Mouse (Mus musculus) bone marrow macrophage, adult 2 months (primary cell): ENCODE measurements at regions not wholly inside any gene's neighbourhood (a gene's known extent, or its start where the extent isn't known, plus 50 kb on each side); places are given as distances from the start of the nearest gene placed in this dataset.

ENCODE experiments used
- CTCF ChIP-seq: IDR thresholded peaks from 2 replicates; pipeline ENCODE4 v1.5.1; 2012; ENCODE audit warnings: low read depth, mild to moderate bottlenecking, low read length, moderate library complexity
- POLR2A ChIP-seq: IDR thresholded peaks from 2 replicates; pipeline ENCODE4 v1.6.1; 2012; ENCODE audit warnings: mild to moderate bottlenecking, low read depth, low read length, borderline replicate concordance

DNA sequence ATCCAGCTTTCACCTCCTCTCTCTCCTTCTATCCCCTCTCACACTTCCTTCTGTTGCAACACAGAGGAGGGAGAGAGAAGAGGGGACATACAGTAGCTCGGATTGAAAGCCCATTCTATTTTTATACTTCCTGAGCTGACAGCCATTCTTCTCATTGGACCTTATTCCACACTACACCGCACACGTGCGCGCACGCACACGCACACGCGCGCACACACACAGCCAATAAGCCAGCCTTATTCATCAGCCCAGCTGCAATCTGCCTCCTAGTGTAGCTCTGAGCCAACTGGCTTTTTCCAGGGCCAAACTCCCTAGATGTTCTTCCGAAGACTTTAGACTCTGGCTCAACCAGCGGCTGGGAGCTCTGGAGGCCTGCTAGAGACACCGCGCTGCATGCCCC is 79.1 kb upstream of the Zcchc13 start:
- no peak for TF ChIP-seq POLR2A
- TF ChIP-seq CTCF: no peak
